ENCODE assay signal across 7 mouse cellular contexts in genomic region chr3:9886765-9887626, GRCm38 (mm10).
A peak's percentile ranks its signal among the peaks of the same experiment; 100 is the strongest.
DNase-seq lines count a peak whose midpoint lies in the region; ATAC-seq and TF ChIP-seq lines count a peak whose summit lies in the region.

No protein-coding gene starts in this region.

- H3K4me1 ChIP-seq in liver, adult 2 months (ENCODE audit: control insufficient read depth, insufficient read depth, low read length): no peaks in the 10 kb centered on the region
- 0 out of 2 replicates have a peak, but pooled peaks cover 5% of the 10 kb centered on the region for H3K4me1 ChIP-seq in forebrain, postnatal 0 days (ENCODE audit: insufficient read depth)
- H3K4me1 ChIP-seq in lung, embryonic 15.5 days: peaks cover 23% of the 10 kb centered on the region

- peak; percentile 18 for DNase-seq in liver, adult 2 months (ENCODE audit: extremely low read depth, low read depth, low spot score)
- DNase-seq in liver: no peak
- no peak for DNase-seq in forebrain, postnatal 0 days
- peak; percentile 79 to 83 for DNase-seq in spleen, postnatal 36 days (ENCODE audit: low spot score in 2 of 2)
- DNase-seq in layer of hippocampus, adult 9-10 months (ENCODE audit: low spot score): no peak
- no peak for DNase-seq in right cerebral cortex, postnatal 10 days (ENCODE audit: low spot score in 2 of 2)

- H3K9ac ChIP-seq in liver, adult 2 months (ENCODE audit: low read depth, low read length): no peak overlapping the region
- no peak overlapping the region for H3K9ac ChIP-seq in forebrain, postnatal 0 days
- H3K9ac ChIP-seq in lung, embryonic 15.5 days: no peak overlapping the region

- no peak for TF ChIP-seq CTCF in liver, adult 2 months (IDR thresholded peaks at IDR 0.05; ENCODE audit: low read depth, low read length)
- TF ChIP-seq CTCF in forebrain, postnatal 0 days (IDR thresholded peaks at IDR 0.05; ENCODE audit: low read depth): no peak

- H3K4me2 ChIP-seq in forebrain, postnatal 0 days (ENCODE audit: low read depth): no peak overlapping the region
- no peak overlapping the region for H3K4me2 ChIP-seq in lung, embryonic 15.5 days

- peak; percentile 34 for ATAC-seq in forebrain, postnatal 0 days
- peak; percentile 82 for ATAC-seq in lung, embryonic 15.5 days (ENCODE audit: borderline replicate concordance, extremely low read depth, low FRiP score, low TSS enrichment)

- H3K27ac ChIP-seq in liver, adult 2 months (replicated peaks; ENCODE audit: insufficient read depth, low read depth, low read length): no peak overlapping the region
- H3K27ac ChIP-seq in forebrain, postnatal 0 days (ENCODE audit: low read depth, low read length): no peak overlapping the region
- H3K27ac ChIP-seq in lung, embryonic 15.5 days: 0 out of 2 replicates have a peak overlapping the region, but pooled peaks have one; percentile 41

- no peaks in the 10 kb centered on the region for H3K27me3 ChIP-seq in liver, adult 2 months (ENCODE audit: control insufficient read depth, insufficient read depth, low read length)
- H3K27me3 ChIP-seq in forebrain, postnatal 0 days (ENCODE audit: insufficient read depth, low read length): no peaks in the 10 kb centered on the region
- H3K27me3 ChIP-seq in lung, embryonic 15.5 days: no peaks in the 10 kb centered on the region

- TF ChIP-seq POLR2A in liver, adult 2 months (IDR thresholded peaks at IDR 0.05; ENCODE audit: extremely low read depth, insufficient read depth, low read length): no peak

- no peaks in the 10 kb centered on the region for H3K36me3 ChIP-seq in liver, adult 2 months (ENCODE audit: control insufficient read depth, insufficient read depth, low read length)
- H3K36me3 ChIP-seq in forebrain, postnatal 0 days (ENCODE audit: insufficient read depth): no peaks in the 10 kb centered on the region
- H3K36me3 ChIP-seq in lung, embryonic 15.5 days: no peaks in the 10 kb centered on the region

- H3K79me2 ChIP-seq in liver, adult 2 months (ENCODE audit: control insufficient read depth, insufficient read depth, low read length): no peaks in the 10 kb centered on the region

- 65% methylated on average over 10 of the region's 10 CpGs for WGBS in liver, adult 2 months
- 73% methylated on average over 10 of the region's 10 CpGs for WGBS in forebrain, postnatal 0 days
- WGBS in lung, embryonic 15.5 days: 56% methylated on average over 10 of the region's 10 CpGs

- H3K4me3 ChIP-seq in liver, adult 2 months (ENCODE audit: insufficient read depth, low read depth, low read length): no peak overlapping the region
- H3K4me3 ChIP-seq in forebrain, postnatal 0 days (ENCODE audit: low read depth, low read length): no peak overlapping the region
- no peak overlapping the region for H3K4me3 ChIP-seq in lung, embryonic 15.5 days

- no peaks in the 10 kb centered on the region for H3K9me3 ChIP-seq in forebrain, postnatal 0 days (ENCODE audit: low read length)
- H3K9me3 ChIP-seq in lung, embryonic 15.5 days: no peaks in the 10 kb centered on the region

Comparison
In these comparisons a context has a peak if more than half of its experiments do, and no peak if none do; other contexts are left out.
1. DNase-seq: peak in liver, adult 2 months (single experiment) and spleen, postnatal 36 days (2 of 2); none in liver (single experiment), forebrain, postnatal 0 days (single experiment), layer of hippocampus, adult 9-10 months (single experiment) and right cerebral cortex, postnatal 10 days (0 of 2).